Comparison of ENCODE assay signal across 9 mouse cellular contexts in genomic region chr3:79813814-79814490, GRCm38 (mm10). TPM values are rescaled to one million over a fixed set of nuclear protein-coding genes. Genes with fewer than 3 reads are reported as not detected.
DNase-seq lines count a peak whose midpoint lies in the region; ATAC-seq and TF ChIP-seq lines count a peak whose summit lies in the region.
"Had no signal": no experiment of that assay in that cellular context is flagged by ENCODE, and none has a peak within 500 bp of the region (broad histone marks: within the 10 kb centered on the region; RNA-seq: fewer than 3 reads in every experiment).

No protein-coding gene starts in this region.

- intact Hi-C loops in heart, postnatal 36 days (cut with DNase I): no loop called here

- peak; percentile 86 for TF ChIP-seq CTCF in E14TG2a.4 (conservative IDR thresholded peaks at IDR 0.05; ENCODE audit: low read length)
- TF ChIP-seq CTCF in layer of hippocampus, adult 2 months (conservative IDR thresholded peaks at IDR 0.05): peak; percentile 96

- no peaks in the 10 kb centered on the region for H3K36me3 ChIP-seq in E14TG2a.4 (ENCODE audit: insufficient read depth, low read length)
- no peaks in the 10 kb centered on the region for H3K36me3 ChIP-seq in lung, embryonic 16.5 days (ENCODE audit: control insufficient read depth, insufficient read depth, low read length)
- H3K36me3 ChIP-seq: limb, embryonic 15.5 days had no signal

- H3K4me3 ChIP-seq in E14TG2a.4 (replicated peaks; ENCODE audit: low read length): no peak overlapping the region
- H3K4me3 ChIP-seq in layer of hippocampus, adult 2 months: no peak overlapping the region; the same call in 1 of the 2 replicates
- H3K4me3 ChIP-seq in lung, embryonic 16.5 days (ENCODE audit: low read length): no peak overlapping the region
- H3K4me3 ChIP-seq: limb, embryonic 15.5 days had no signal

- WGBS in lung, embryonic 16.5 days: 26% methylated on average over 19 of the region's 19 CpGs

- H3K4me2 ChIP-seq in lung, embryonic 16.5 days (ENCODE audit: low read depth, low read length): no peak overlapping the region
- H3K4me2 ChIP-seq: limb, embryonic 15.5 days had no signal

- ATAC-seq in lung, embryonic 16.5 days (ENCODE audit: low read depth): peak; percentile 73

- H3K9me3 ChIP-seq in E14TG2a.4 (ENCODE audit: low read length): no peaks in the 10 kb centered on the region
- no peaks in the 10 kb centered on the region for H3K9me3 ChIP-seq in lung, embryonic 16.5 days (ENCODE audit: control insufficient read depth, low read length)
- H3K9me3 ChIP-seq: limb, embryonic 15.5 days had no signal

- peak; percentile 60 for DNase-seq in brain, embryonic 18.5 days (ENCODE audit: low read depth, low spot score)
- peak; percentile 19 for DNase-seq in fibroblast of lung, adult 2 months (ENCODE audit: low read depth)
- DNase-seq in heart, postnatal 36 days: peak; percentile 64 to 76
- DNase-seq in layer of hippocampus, adult 2 months (ENCODE audit: low spot score in 2 of 2): peak; percentile 87 to 88
- peak; percentile 42 for DNase-seq in retina, adult 2 months (ENCODE audit: low read depth, low spot score)
- DNase-seq in thymus, postnatal 36 days: peak; percentile 58 to 68

- 0 out of 2 replicates have a peak, but pooled peaks cover 3% of the 10 kb centered on the region for H3K27me3 ChIP-seq in E14TG2a.4 (ENCODE audit: insufficient read depth, low read length)
- no peaks in the 10 kb centered on the region for H3K27me3 ChIP-seq in lung, embryonic 16.5 days (ENCODE audit: control insufficient read depth, insufficient read depth, low read depth, low read length)
- H3K27me3 ChIP-seq: limb, embryonic 15.5 days had no signal

- H3K27ac ChIP-seq in layer of hippocampus, adult 2 months: peak overlapping the region; percentile 67
- H3K27ac ChIP-seq in lung, embryonic 16.5 days (ENCODE audit: low read length): no peak overlapping the region
- H3K27ac ChIP-seq: limb, embryonic 15.5 days had no signal

- H3K9ac ChIP-seq in lung, embryonic 16.5 days (ENCODE audit: low read length): no peak overlapping the region
- H3K9ac ChIP-seq: limb, embryonic 15.5 days had no signal

- H3K4me1 ChIP-seq in E14TG2a.4 (replicated peaks; ENCODE audit: low read depth, low read length): no peaks in the 10 kb centered on the region
- no peaks in the 10 kb centered on the region for H3K4me1 ChIP-seq in lung, embryonic 16.5 days (replicated peaks; ENCODE audit: control insufficient read depth, insufficient read depth, low read length)

RNA-seq across cellular contexts. Expression of gene Tmem144, which starts 38.6 kb away (rescaled TPM):
- 10 to 100 TPM; 12.2 to 13.4 TPM for total RNA-seq in heart, postnatal 36 days (2021)
- total RNA-seq in layer of hippocampus, adult 2 months (2021): 10 to 100 TPM; 18.3 to 23.4 TPM
- 4.9 and 5.2 TPM in 2 replicates for polyA plus RNA-seq in lung, embryonic 16.5 days (2015; fragmentation: Nextera tagmentation; extraction: Ambion mirVana)

Comparison
In these comparisons a context has a peak if more than half of its experiments do, and no peak if none do; other contexts are left out.
1. DNase-seq: peak in every context shown above with its lines; median percentile 88 in layer of hippocampus, adult 2 months; 70 in heart, postnatal 36 days; 63 in thymus, postnatal 36 days; 60 in brain, embryonic 18.5 days; 42 in retina, adult 2 months; 19 in fibroblast of lung, adult 2 months.